Mouse (Mus musculus) liver, adult (tissue): Measurements from ENCODE around the gene Ercc2.

Experiments
- GATA4 ChIP-seq: IDR thresholded peaks from 2 replicates; pipeline ENCODE4 v1.6.1; 2014; ENCODE audit warnings: mild to moderate bottlenecking, low read length; ENCODE audit not compliant: insufficient replicate concordance

Gene Ercc2

DNA sequence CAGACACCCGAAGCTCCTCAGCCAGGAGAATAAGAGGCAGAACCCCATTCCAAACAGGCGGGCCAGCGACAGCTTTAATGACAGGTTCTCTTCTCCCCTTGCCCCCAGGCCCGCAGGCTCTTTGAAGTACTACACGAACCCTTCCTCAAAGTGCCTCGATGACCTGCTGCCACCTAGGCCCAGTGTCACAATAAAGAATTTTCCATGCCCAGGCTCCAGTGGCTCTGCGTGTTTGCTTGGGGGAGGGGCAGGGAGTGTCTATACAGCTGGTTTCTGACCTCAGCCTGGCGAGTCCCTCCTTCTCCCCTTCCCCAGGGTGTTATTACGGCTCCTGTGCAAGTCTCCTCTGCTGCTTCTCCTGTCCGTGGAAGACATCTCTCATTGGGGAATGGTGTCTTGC lies 25.5 kb upstream of the Ercc2 start:
- TF ChIP-seq GATA4: no peak

DNA sequence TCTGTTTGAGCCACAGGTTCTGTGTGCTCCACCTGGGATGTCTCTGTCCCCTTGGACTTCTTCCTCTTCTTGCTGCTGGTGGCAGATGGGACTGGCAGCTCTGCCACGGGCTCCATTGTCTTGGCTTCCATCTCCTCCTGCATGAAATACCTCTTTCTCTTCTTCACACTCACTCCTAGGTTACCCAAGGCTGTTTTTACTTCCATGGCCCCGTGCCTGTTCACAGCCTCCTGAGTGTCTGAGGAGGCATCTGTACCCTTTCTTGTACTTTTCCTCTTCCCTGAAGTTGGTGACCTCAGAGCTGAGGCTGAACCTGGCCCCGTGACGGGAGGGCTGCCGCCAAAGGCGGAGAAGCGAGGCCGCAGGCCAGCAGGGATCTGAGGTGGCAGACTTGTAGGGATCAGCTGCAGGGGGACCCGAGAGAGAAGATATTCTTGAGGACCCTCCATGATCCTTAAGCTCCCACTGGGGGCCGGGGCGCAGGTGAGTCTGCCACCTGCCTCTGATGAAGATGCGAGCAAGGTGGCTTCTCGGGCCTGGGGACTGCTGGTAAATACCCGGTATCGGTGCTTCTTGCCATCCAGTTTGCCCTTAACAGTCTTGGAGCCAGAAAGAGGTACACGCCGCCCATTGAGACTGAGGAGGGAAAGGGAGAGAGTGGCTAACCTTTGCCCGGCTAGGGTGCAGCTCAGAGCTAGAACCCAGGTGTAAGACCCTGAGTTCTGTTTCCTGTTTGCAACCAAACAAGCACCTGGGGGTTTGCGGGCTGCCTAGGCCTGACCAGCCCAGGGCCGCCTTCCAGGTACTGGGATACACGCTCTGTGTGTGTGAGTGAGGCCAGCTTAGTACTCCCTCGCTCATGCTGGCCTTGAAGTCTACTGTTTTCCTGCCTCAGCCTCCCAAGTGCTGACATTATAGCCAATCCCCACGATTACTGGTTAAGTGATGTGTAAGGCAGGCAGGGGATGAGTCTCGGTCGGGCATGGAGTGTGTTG lies 24.1 kb upstream of the Ercc2 start:
- TF ChIP-seq GATA4: no peak

DNA sequence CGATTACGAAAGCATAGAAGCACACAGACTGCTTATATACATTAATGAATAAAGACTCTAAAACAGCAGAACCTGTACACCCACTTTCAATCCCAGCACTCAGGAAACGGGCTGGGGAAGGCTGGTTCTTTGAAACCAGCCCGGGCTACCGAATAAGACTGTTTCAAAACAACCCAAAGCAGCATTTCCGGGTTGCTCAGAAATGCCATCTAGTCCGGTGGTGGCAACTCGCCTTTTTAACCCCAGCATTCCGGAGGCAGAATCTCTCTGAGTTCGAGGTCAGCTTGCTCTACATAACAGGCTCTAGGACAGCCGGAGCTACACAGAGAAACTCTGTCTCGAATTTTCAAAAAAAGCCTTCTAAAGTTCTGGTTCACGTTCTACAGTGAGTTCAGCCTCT lies 23.2 kb upstream of the Ercc2 start:
- no peak for TF ChIP-seq GATA4

- no peak for TF ChIP-seq GATA4
Observed at GRCm38 (mm10) chr7:19359299-19359891, 22.4 kb upstream of the Ercc2 start, which contains the start of the genes Cd3eap and Ppp1r13l. Gene Cd3eap, minus strand, starts transcription at chr7:19359483. Gene Ppp1r13l, plus strand, starts transcription at chr7:19359749.

DNA sequence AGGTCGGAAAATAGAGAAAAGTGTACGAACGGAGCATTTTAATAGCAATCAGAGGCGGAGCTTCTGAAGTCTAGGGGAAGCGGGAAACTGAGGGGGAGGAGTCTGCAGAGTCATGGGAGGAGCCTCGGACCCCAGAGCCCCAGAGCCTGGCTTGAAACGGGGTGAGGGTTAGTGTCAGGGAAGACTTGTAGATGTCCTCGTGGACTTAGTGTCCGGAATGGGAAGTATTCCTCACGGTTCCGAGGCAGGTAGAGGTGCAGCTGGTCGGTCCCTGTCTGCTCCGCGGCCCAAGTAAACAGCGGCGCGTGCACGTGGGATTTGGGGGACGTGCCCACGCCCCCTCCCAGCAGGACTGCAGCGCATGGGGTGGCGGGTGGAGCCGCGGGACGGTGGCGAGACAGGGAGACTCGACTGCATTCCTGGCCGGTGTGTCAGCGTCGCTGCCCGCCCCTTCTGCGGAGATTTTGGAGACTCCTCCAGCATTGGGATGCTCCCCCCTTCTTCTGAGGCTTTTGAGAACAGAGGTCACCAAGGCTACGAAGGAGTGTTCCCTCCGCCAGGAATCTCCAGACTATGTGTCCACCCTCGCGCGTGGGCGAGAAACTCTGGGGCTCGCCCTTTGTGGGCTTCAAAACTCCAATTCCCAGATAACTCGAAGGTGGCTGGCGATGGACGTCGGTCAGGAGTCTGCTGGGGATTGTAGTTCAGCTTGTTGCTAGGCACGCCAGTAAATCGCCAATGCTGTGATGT lies 21.7 kb upstream of the Ercc2 start:
- no peak for TF ChIP-seq GATA4

- TF ChIP-seq GATA4: no peak
Observed at GRCm38 (mm10) chr7:19360944-19361343, 20.9 kb upstream of the Ercc2 start.

DNA sequence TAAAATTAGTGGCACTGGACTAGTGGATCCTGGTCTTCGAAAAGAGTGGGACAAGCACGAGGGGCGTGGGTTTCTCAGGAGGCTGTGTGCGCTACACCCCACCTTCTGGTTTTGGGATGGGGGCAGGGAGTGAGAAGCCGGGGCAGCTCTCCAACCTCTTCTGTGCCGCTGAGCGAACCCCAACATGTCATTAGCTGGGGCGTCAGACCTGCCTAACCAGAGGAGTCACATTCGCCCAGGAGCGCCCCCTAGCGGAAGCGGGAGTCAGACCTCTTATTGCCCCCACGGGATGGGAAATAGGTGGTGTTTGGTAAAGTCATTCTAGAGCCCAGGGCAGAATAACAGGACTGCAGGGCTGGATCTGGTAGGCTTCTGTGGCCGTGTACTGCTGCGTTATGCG lies 20.1 kb upstream of the Ercc2 start:
- no peak for TF ChIP-seq GATA4

- no peak for TF ChIP-seq GATA4
Observed at GRCm38 (mm10) chr7:19362276-19362675, 19.5 kb upstream of the Ercc2 start.

GRCm38 (mm10) chr7:19363881-19364280 lies 17.9 kb upstream of the Ercc2 start:
- no peak for TF ChIP-seq GATA4

GRCm38 (mm10) chr7:19365376-19365775 lies 16.4 kb upstream of the Ercc2 start:
- no peak for TF ChIP-seq GATA4

- no peak for TF ChIP-seq GATA4
Observed at GRCm38 (mm10) chr7:19368380-19368779, 13.4 kb upstream of the Ercc2 start.

- TF ChIP-seq GATA4: no peak
Observed at GRCm38 (mm10) chr7:19369823-19370425, 11.9 kb upstream of the Ercc2 start.

GRCm38 (mm10) chr7:19373367-19373766 lies 8.4 kb upstream of the Ercc2 start:
- TF ChIP-seq GATA4: no peak

GRCm38 (mm10) chr7:19375368-19375767 lies 6.4 kb upstream of the Ercc2 start:
- TF ChIP-seq GATA4: no peak

DNA sequence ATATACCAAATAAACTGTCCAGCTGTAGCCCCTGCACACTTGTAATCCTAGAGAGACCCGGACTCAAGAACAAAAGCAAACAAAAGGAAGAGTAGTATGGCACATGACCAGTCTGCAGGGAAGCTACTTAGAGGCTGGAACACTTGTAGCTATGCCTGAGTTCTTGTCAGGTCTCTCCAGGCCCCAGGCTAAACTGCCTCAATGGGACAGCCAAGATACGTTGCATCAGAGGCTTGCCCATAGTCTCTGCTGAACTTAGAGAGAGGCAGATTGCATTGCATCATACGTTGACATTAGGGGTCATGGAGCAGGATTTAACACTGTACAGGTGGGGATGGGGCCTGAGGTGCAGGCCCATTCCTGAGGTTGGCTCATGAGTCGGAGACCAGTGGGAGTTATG lies 5.8 kb upstream of the Ercc2 start:
- TF ChIP-seq GATA4: no peak

DNA sequence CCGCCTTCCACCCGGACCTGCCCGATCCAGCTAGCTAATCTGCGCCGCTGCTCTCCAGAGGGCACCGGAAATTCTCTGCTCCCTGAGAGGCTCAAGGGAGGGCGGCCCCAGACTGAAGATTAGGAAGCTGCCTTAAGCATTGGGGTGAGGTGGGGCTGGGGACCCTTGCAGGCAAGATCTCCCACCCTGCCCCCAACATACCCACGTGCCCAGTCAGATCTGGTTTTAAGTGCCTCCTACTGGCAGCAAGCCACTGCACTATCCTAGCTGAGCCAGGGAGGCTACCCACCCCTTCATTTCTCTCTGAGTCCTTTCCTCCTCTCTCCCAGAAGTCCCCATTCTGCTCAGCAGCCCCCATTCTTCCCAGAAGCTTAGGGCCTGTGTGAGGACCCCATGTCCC lies 3.8 kb upstream of the Ercc2 start:
- no peak for TF ChIP-seq GATA4

- no peak for TF ChIP-seq GATA4
Observed at GRCm38 (mm10) chr7:19382166-19382541, 344 bp downstream of the Ercc2 start.
